Mouse (Mus musculus): ENCODE measurements around the gene Pus3. TPM values are rescaled to one million over a fixed set of nuclear protein-coding genes. Genes with fewer than 3 reads are reported as not detected.
A peak's percentile ranks its signal among the peaks of the same experiment; 100 is the strongest.

Gene Pus3
- 16.8 and 17.6 TPM in 2 replicates for polyA plus RNA-seq (2014; fragmentation: Nextera tagmentation; extraction: Ambion mirVana)

GRCm38 (mm10) chr9:35558257-35559008 is at the start of gene Pus3, which contains the start of gene Ddx25:
TSS of gene Pus3 (plus strand) at chr9:35558595.
TSS of gene Ddx25 (minus strand) at chr9:35558528.
- Histone ChIP-seq H3K36me3 (ENCODE audit: control insufficient read depth, insufficient read depth, low read length) (peaks cover 8% of the 10 kb centered on the region), H3K4me3 (ENCODE audit: low read depth, low read length) (peak within 1 kb of the TSS; percentile 87), H3K27me3 (ENCODE audit: control insufficient read depth, insufficient read depth, low read length) (peaks cover 7% of the 10 kb centered on the region; the same call in 1 of the 2 replicates), H3K4me2 (peak within 1 kb of the TSS; percentile 78), H3K27ac (ENCODE audit: low read depth, low read length) (peak within 1 kb of the TSS; percentile 46; the same call in 1 of the 2 replicates), H3K4me1 (ENCODE audit: control insufficient read depth, insufficient read depth, low read length) (peaks cover 7% of the 10 kb centered on the region; the same call in 1 of the 2 replicates), H3K9me3 (replicated peaks; ENCODE audit: control insufficient read depth, low read length) (no peaks in the 10 kb centered on the region), H3K9ac (ENCODE audit: low read depth, low read length) (peak within 1 kb of the TSS; percentile 86)
- WGBS (ENCODE audit: insufficient replicate concordance): 1% methylated on average over 59 of the region's 59 CpGs
- peak; percentile 70 for ATAC-seq (replicated peaks; ENCODE audit: insufficient number of reproducible peaks, low FRiP score, low TSS enrichment)

- 0 out of 2 replicates have a peak, but pooled peaks cover 2% of the 10 kb centered on the region for H3K27me3 ChIP-seq (ENCODE audit: control insufficient read depth, insufficient read depth, low read length)
- H3K27ac ChIP-seq (ENCODE audit: low read depth, low read length): no peak overlapping the region
- no peaks in the 10 kb centered on the region for H3K9me3 ChIP-seq (replicated peaks; ENCODE audit: control insufficient read depth, low read length)
- no peak overlapping the region for H3K4me3 ChIP-seq (ENCODE audit: low read depth, low read length)
- no peaks in the 10 kb centered on the region for H3K36me3 ChIP-seq (ENCODE audit: control insufficient read depth, insufficient read depth, low read length)
- no peak for ATAC-seq (replicated peaks; ENCODE audit: insufficient number of reproducible peaks, low FRiP score, low TSS enrichment)
- 63% methylated on average over 4 of the region's 4 CpGs for WGBS (ENCODE audit: insufficient replicate concordance)
- H3K4me2 ChIP-seq: no peak overlapping the region
- no peaks in the 10 kb centered on the region for H3K4me1 ChIP-seq (ENCODE audit: control insufficient read depth, insufficient read depth, low read length)
- H3K9ac ChIP-seq (ENCODE audit: low read depth, low read length): no peak overlapping the region
These were observed 44.5 kb upstream of the Pus3 start for GRCm38 (mm10) chr9:35513900-35514299.

GRCm38 (mm10) chr9:35516182-35516581 is 42.2 kb upstream of the Pus3 start:
- Histone ChIP-seq H3K27ac (ENCODE audit: low read depth, low read length) (no peak overlapping the region), H3K9me3 (replicated peaks; ENCODE audit: control insufficient read depth, low read length) (no peaks in the 10 kb centered on the region), H3K4me2 (no peak overlapping the region), H3K4me3 (ENCODE audit: low read depth, low read length) (no peak overlapping the region), H3K36me3 (ENCODE audit: control insufficient read depth, insufficient read depth, low read length) (no peaks in the 10 kb centered on the region), H3K27me3 (ENCODE audit: control insufficient read depth, insufficient read depth, low read length) (no peaks in the 10 kb centered on the region), H3K9ac (ENCODE audit: low read depth, low read length) (no peak overlapping the region), H3K4me1 (ENCODE audit: control insufficient read depth, insufficient read depth, low read length) (no peaks in the 10 kb centered on the region)
- no peak for ATAC-seq (replicated peaks; ENCODE audit: insufficient number of reproducible peaks, low FRiP score, low TSS enrichment)
- 74% methylated on average over 5 of the region's 5 CpGs for WGBS (ENCODE audit: insufficient replicate concordance)

- Histone ChIP-seq H3K4me3 (ENCODE audit: low read depth, low read length) (no peak overlapping the region), H3K4me2 (no peak overlapping the region), H3K27me3 (ENCODE audit: control insufficient read depth, insufficient read depth, low read length) (no peaks in the 10 kb centered on the region), H3K27ac (ENCODE audit: low read depth, low read length) (no peak overlapping the region), H3K9ac (ENCODE audit: low read depth, low read length) (no peak overlapping the region), H3K9me3 (replicated peaks; ENCODE audit: control insufficient read depth, low read length) (no peaks in the 10 kb centered on the region), H3K36me3 (ENCODE audit: control insufficient read depth, insufficient read depth, low read length) (no peaks in the 10 kb centered on the region), H3K4me1 (ENCODE audit: control insufficient read depth, insufficient read depth, low read length) (no peaks in the 10 kb centered on the region)
- no peak for ATAC-seq (replicated peaks; ENCODE audit: insufficient number of reproducible peaks, low FRiP score, low TSS enrichment)
- WGBS (ENCODE audit: insufficient replicate concordance): 88% methylated on average over 16 of the region's 16 CpGs
These were observed 41.7 kb upstream of the Pus3 start for GRCm38 (mm10) chr9:35516711-35517110.

- Histone ChIP-seq H3K27ac (ENCODE audit: low read depth, low read length) (no peak within 1 kb of the TSS), H3K4me3 (ENCODE audit: low read depth, low read length) (no peak within 1 kb of the TSS), H3K9me3 (replicated peaks; ENCODE audit: control insufficient read depth, low read length) (no peaks in the 10 kb centered on the region), H3K9ac (ENCODE audit: low read depth, low read length) (no peak within 1 kb of the TSS), H3K4me1 (ENCODE audit: control insufficient read depth, insufficient read depth, low read length) (no peaks in the 10 kb centered on the region), H3K27me3 (ENCODE audit: control insufficient read depth, insufficient read depth, low read length) (no peaks in the 10 kb centered on the region), H3K4me2 (no peak within 1 kb of the TSS), H3K36me3 (ENCODE audit: control insufficient read depth, insufficient read depth, low read length) (no peaks in the 10 kb centered on the region)
- WGBS (ENCODE audit: insufficient replicate concordance): 78% methylated on average over 3 of the region's 3 CpGs
- no peak for ATAC-seq (replicated peaks; ENCODE audit: insufficient number of reproducible peaks, low FRiP score, low TSS enrichment)
These were observed 40.2 kb upstream of the Pus3 start, which contains the start of gene Gm1113 for GRCm38 (mm10) chr9:35518169-35518568. TSS of gene Gm1113 (minus strand) at chr9:35518269.

GRCm38 (mm10) chr9:35520631-35521348 is 37.6 kb upstream of the Pus3 start:
- Histone ChIP-seq H3K9ac (ENCODE audit: low read depth, low read length) (no peak overlapping the region), H3K27ac (ENCODE audit: low read depth, low read length) (no peak overlapping the region), H3K4me2 (no peak overlapping the region), H3K36me3 (ENCODE audit: control insufficient read depth, insufficient read depth, low read length) (no peaks in the 10 kb centered on the region), H3K9me3 (replicated peaks; ENCODE audit: control insufficient read depth, low read length) (no peaks in the 10 kb centered on the region), H3K27me3 (ENCODE audit: control insufficient read depth, insufficient read depth, low read length) (no peaks in the 10 kb centered on the region), H3K4me1 (ENCODE audit: control insufficient read depth, insufficient read depth, low read length) (no peaks in the 10 kb centered on the region), H3K4me3 (ENCODE audit: low read depth, low read length) (no peak overlapping the region)
- 67% methylated on average over 6 of the region's 6 CpGs for WGBS (ENCODE audit: insufficient replicate concordance)
- ATAC-seq (replicated peaks; ENCODE audit: insufficient number of reproducible peaks, low FRiP score, low TSS enrichment): no peak

GRCm38 (mm10) chr9:35522241-35522640 is 36.2 kb upstream of the Pus3 start:
- no peaks in the 10 kb centered on the region for H3K4me1 ChIP-seq (ENCODE audit: control insufficient read depth, insufficient read depth, low read length)
- ATAC-seq (replicated peaks; ENCODE audit: insufficient number of reproducible peaks, low FRiP score, low TSS enrichment): no peak
- no peaks in the 10 kb centered on the region for H3K36me3 ChIP-seq (ENCODE audit: control insufficient read depth, insufficient read depth, low read length)
- no peaks in the 10 kb centered on the region for H3K9me3 ChIP-seq (replicated peaks; ENCODE audit: control insufficient read depth, low read length)
- H3K4me2 ChIP-seq: no peak overlapping the region
- no peaks in the 10 kb centered on the region for H3K27me3 ChIP-seq (ENCODE audit: control insufficient read depth, insufficient read depth, low read length)
- WGBS (ENCODE audit: insufficient replicate concordance): 74% methylated on average over 2 of the region's 2 CpGs
- no peak overlapping the region for H3K27ac ChIP-seq (ENCODE audit: low read depth, low read length)
- no peak overlapping the region for H3K9ac ChIP-seq (ENCODE audit: low read depth, low read length)
- no peak overlapping the region for H3K4me3 ChIP-seq (ENCODE audit: low read depth, low read length)

- Histone ChIP-seq H3K4me3 (ENCODE audit: low read depth, low read length) (no peak overlapping the region), H3K4me2 (no peak overlapping the region), H3K27me3 (ENCODE audit: control insufficient read depth, insufficient read depth, low read length) (no peaks in the 10 kb centered on the region), H3K27ac (ENCODE audit: low read depth, low read length) (no peak overlapping the region), H3K36me3 (ENCODE audit: control insufficient read depth, insufficient read depth, low read length) (no peaks in the 10 kb centered on the region), H3K4me1 (ENCODE audit: control insufficient read depth, insufficient read depth, low read length) (no peaks in the 10 kb centered on the region), H3K9me3 (replicated peaks; ENCODE audit: control insufficient read depth, low read length) (no peaks in the 10 kb centered on the region), H3K9ac (ENCODE audit: low read depth, low read length) (no peak overlapping the region)
- WGBS (ENCODE audit: insufficient replicate concordance): 64% methylated on average over 1 of the region's 1 CpGs
- no peak for ATAC-seq (replicated peaks; ENCODE audit: insufficient number of reproducible peaks, low FRiP score, low TSS enrichment)
These were observed 35.4 kb upstream of the Pus3 start for GRCm38 (mm10) chr9:35522821-35523515.

All from heart, embryonic 11.5 days (tissue).